ENCODE assay signal across 28 mouse cellular contexts in genomic region chr5:29657590-29658339, GRCm38 (mm10).
"Had no signal": no experiment of that assay in that cellular context is flagged by ENCODE, and none has a peak within 500 bp of the region (broad histone marks: within the 10 kb centered on the region; RNA-seq: fewer than 3 reads in every experiment).

No protein-coding gene starts in this region.

- H3K4me3 ChIP-seq: gastrocnemius, adult 2 months; heart, adult 2 months; heart, embryonic 13.5 days; heart, embryonic 15.5 days; hindbrain, embryonic 10.5 days; hindbrain, embryonic 12.5 days; kidney, embryonic 15.5 days; limb, embryonic 13.5 days; limb, embryonic 15.5 days; liver, embryonic 12.5 days had no signal

- ATAC-seq: hindbrain, embryonic 16.5 days; inflammation-experienced regulatory T-cells, adult 6 months; liver, embryonic 12.5 days had no signal

- H3K9ac ChIP-seq: heart, embryonic 13.5 days; heart, embryonic 15.5 days; hindbrain, embryonic 12.5 days; hindbrain, embryonic 14.5 days; kidney, embryonic 15.5 days; limb, embryonic 13.5 days; limb, embryonic 15.5 days; liver, embryonic 12.5 days; liver, embryonic 14.5 days had no signal

- H3K4me2 ChIP-seq: heart, embryonic 11.5 days; heart, embryonic 13.5 days; heart, embryonic 15.5 days; hindbrain, embryonic 12.5 days; hindbrain, embryonic 14.5 days; kidney, embryonic 15.5 days; limb, embryonic 13.5 days; limb, embryonic 15.5 days; liver, embryonic 12.5 days had no signal

- H3K4me1 ChIP-seq: heart, embryonic 13.5 days; heart, embryonic 15.5 days; hindbrain, embryonic 10.5 days; hindbrain, embryonic 12.5 days; kidney, embryonic 15.5 days; limb, embryonic 13.5 days; limb, embryonic 15.5 days; liver, embryonic 12.5 days had no signal

- H3K27ac ChIP-seq: gastrocnemius, adult 2 months; heart, adult 2 months; heart, embryonic 13.5 days; heart, embryonic 15.5 days; hindbrain, embryonic 10.5 days; hindbrain, embryonic 12.5 days; hindbrain, embryonic 14.5 days; kidney, embryonic 15.5 days; kidney, postnatal 0 days; limb, embryonic 13.5 days; limb, embryonic 15.5 days; liver, embryonic 12.5 days; liver, embryonic 14.5 days had no signal

- H3K27me3 ChIP-seq: heart, embryonic 13.5 days; heart, embryonic 15.5 days; hindbrain, embryonic 12.5 days; kidney, embryonic 15.5 days; limb, embryonic 13.5 days; limb, embryonic 15.5 days; liver, embryonic 12.5 days had no signal

- H3K9me3 ChIP-seq: heart, embryonic 13.5 days; heart, embryonic 15.5 days; hindbrain, embryonic 10.5 days; hindbrain, embryonic 12.5 days; kidney, embryonic 15.5 days; limb, embryonic 13.5 days; limb, embryonic 15.5 days; liver, embryonic 12.5 days had no signal

- DNase-seq: gastrocnemius, adult 2 months; gastrocnemius, postnatal 10 days; gastrocnemius, postnatal 25 days; heart, postnatal 14 days; heart, postnatal 36 days; kidney, adult 11 months; kidney, adult 2 months; kidney, adult 9 months; kidney, postnatal 14 days; kidney, postnatal 36 days; layer of hippocampus, adult 9-11 months; layer of hippocampus, postnatal 36 days; left cerebral cortex, postnatal 4 days had no signal
